ENCODE assay signal across 8 mouse cellular contexts in genomic region chr6:3340928-3341327, GRCm38 (mm10). TPM values are rescaled to one million over a fixed set of nuclear protein-coding genes. Genes with fewer than 3 reads are reported as not detected.
A peak's percentile ranks its signal among the peaks of the same experiment; 100 is the strongest.
DNase-seq lines count a peak whose midpoint lies in the region; ATAC-seq lines count a peak whose summit lies in the region.
"Not testable (repeated sequence)": the region's sequence is repeated elsewhere in the genome, so short reads cannot be mapped to it uniquely, and the experiment has no call there.

No protein-coding gene starts in this region.

- H3K4me3 ChIP-seq in forebrain, embryonic 16.5 days (replicated peaks; ENCODE audit: low read length) = peak overlapping the region; percentile 9
- peak overlapping the region; percentile 5; the same call in 1 of the 2 replicates for H3K4me3 ChIP-seq in hindbrain, embryonic 12.5 days
- peak overlapping the region; percentile 4; the same call in 1 of the 2 replicates for H3K4me3 ChIP-seq in kidney, embryonic 16.5 days (ENCODE audit: low read length)
- H3K4me3 ChIP-seq in liver, embryonic 13.5 days (replicated peaks) = peak overlapping the region; percentile 23; the same call in 1 of the 2 replicates
- not testable (repeated sequence) for H3K4me3 ChIP-seq in neural tube, embryonic 14.5 days (ENCODE audit: low read depth, low read length)

- H3K27ac ChIP-seq in forebrain, embryonic 16.5 days (ENCODE audit: low read length); hindbrain, embryonic 12.5 days; kidney, embryonic 16.5 days (ENCODE audit: low read length); liver, embryonic 13.5 days; neural tube, embryonic 14.5 days (ENCODE audit: low read depth, low read length): not testable (repeated sequence)

- H3K36me3 ChIP-seq in forebrain, embryonic 16.5 days (ENCODE audit: control insufficient read depth, insufficient read depth); hindbrain, embryonic 12.5 days; kidney, embryonic 16.5 days (ENCODE audit: insufficient read depth, low read length); liver, embryonic 13.5 days; neural tube, embryonic 14.5 days (ENCODE audit: control insufficient read depth, insufficient read depth, low read length): not testable (repeated sequence)

- peak overlapping the region; percentile 2; the same call in 1 of the 2 replicates for H3K9ac ChIP-seq in forebrain, embryonic 16.5 days (replicated peaks; ENCODE audit: low read depth, low read length)
- not testable (repeated sequence) for H3K9ac ChIP-seq in hindbrain, embryonic 12.5 days; kidney, embryonic 16.5 days (replicated peaks; ENCODE audit: low read length); liver, embryonic 13.5 days; neural tube, embryonic 14.5 days (replicated peaks; ENCODE audit: low read depth, low read length)

- peak; percentile 8 for DNase-seq in embryo, embryonic 11 days
- DNase-seq in liver, embryonic 13.5 days = not testable (repeated sequence)
- peak; percentile 6 for DNase-seq in mesoderm, embryonic 11.5 days (ENCODE audit: low read depth, low spot score)
- DNase-seq in thymus, postnatal 25 days = peak; percentile 26

- peak; percentile 73 for ATAC-seq in forebrain, embryonic 16.5 days
- ATAC-seq in hindbrain, embryonic 12.5 days (ENCODE audit: low FRiP score) = not testable (repeated sequence)
- peak; percentile 49; the same call in 1 of the 2 replicates for ATAC-seq in kidney, embryonic 16.5 days (ENCODE audit: low FRiP score, low TSS enrichment)
- peak; percentile 31; the same call in 1 of the 2 replicates for ATAC-seq in liver, embryonic 13.5 days (ENCODE audit: low read depth)
- peak; percentile 66; the same call in 1 of the 2 replicates for ATAC-seq in neural tube, embryonic 14.5 days (ENCODE audit: low read depth)

- not testable (repeated sequence) for H3K27me3 ChIP-seq in forebrain, embryonic 16.5 days (replicated peaks; ENCODE audit: control insufficient read depth, insufficient read depth, low read length); hindbrain, embryonic 12.5 days; kidney, embryonic 16.5 days (ENCODE audit: insufficient read depth, low read length); liver, embryonic 13.5 days; neural tube, embryonic 14.5 days (ENCODE audit: control insufficient read depth, insufficient read depth, low read length)

- H3K4me1 ChIP-seq in forebrain, embryonic 16.5 days (replicated peaks; ENCODE audit: control insufficient read depth, insufficient read depth, low read length); hindbrain, embryonic 12.5 days; kidney, embryonic 16.5 days (ENCODE audit: insufficient read depth, low read length); liver, embryonic 13.5 days (replicated peaks); neural tube, embryonic 14.5 days (ENCODE audit: control insufficient read depth, insufficient read depth, low read length): not testable (repeated sequence)

- H3K9me3 ChIP-seq in forebrain, embryonic 16.5 days (ENCODE audit: control insufficient read depth, low read length); hindbrain, embryonic 12.5 days (replicated peaks); kidney, embryonic 16.5 days (ENCODE audit: low read length); liver, embryonic 13.5 days (replicated peaks); neural tube, embryonic 14.5 days (ENCODE audit: control insufficient read depth, low read length): not testable (repeated sequence)

- peak overlapping the region; percentile 39 for H3K4me2 ChIP-seq in forebrain, embryonic 16.5 days (ENCODE audit: low read length)
- peak overlapping the region; percentile 37 for H3K4me2 ChIP-seq in hindbrain, embryonic 12.5 days (replicated peaks)
- peak overlapping the region; percentile 14 for H3K4me2 ChIP-seq in kidney, embryonic 16.5 days (replicated peaks; ENCODE audit: low read depth, low read length)
- H3K4me2 ChIP-seq in liver, embryonic 13.5 days = peak overlapping the region; percentile 19; the same call in 1 of the 2 replicates
- peak overlapping the region; percentile 28; the same call in 1 of the 2 replicates for H3K4me2 ChIP-seq in neural tube, embryonic 14.5 days (ENCODE audit: low read depth, low read length)

- 15% methylated on average over 10 of the region's 10 CpGs for WGBS in forebrain, embryonic 16.5 days
- WGBS in hindbrain, embryonic 12.5 days = 29% methylated on average over 10 of the region's 10 CpGs
- 25% methylated on average over 10 of the region's 10 CpGs for WGBS in kidney, embryonic 16.5 days
- 16% methylated on average over 10 of the region's 10 CpGs for WGBS in liver, embryonic 13.5 days (ENCODE audit: insufficient replicate concordance)
- WGBS in neural tube, embryonic 14.5 days = 31% methylated on average over 10 of the region's 10 CpGs

RNA-seq across cellular contexts. Expression of gene Samd9l, which starts 58.4 kb away (rescaled TPM):
- polyA plus RNA-seq in forebrain, embryonic 16.5 days (2015; fragmentation: Nextera tagmentation; extraction: Ambion mirVana) = 1.3 and 1.5 TPM in 2 replicates
- polyA plus RNA-seq in hindbrain, embryonic 12.5 days (2016; fragmentation: Nextera tagmentation; extraction: Ambion mirVana) = 1.4 TPM in 2 replicates
- polyA plus RNA-seq in kidney, embryonic 16.5 days (2015; fragmentation: Nextera tagmentation; extraction: Ambion mirVana) = 10.8 and 12.1 TPM in 2 replicates
- 2.1 and 3.4 TPM in 2 replicates for polyA plus RNA-seq in liver, embryonic 13.5 days (2015; fragmentation: Nextera tagmentation; extraction: Ambion mirVana)
- 0.71 and 1.6 TPM in 2 replicates for polyA plus RNA-seq in neural tube, embryonic 14.5 days (2014; fragmentation: Nextera tagmentation; extraction: Ambion mirVana)
